Mouse (Mus musculus) spleen, adult 2 months (tissue): ENCODE results near the gene Slc6a14.

Source experiments
- CTCF ChIP-seq: fragments of 200-500 bp; IDR thresholded peaks from 2 replicates; pipeline ENCODE4 v1.5.1; 2011; ENCODE audit warnings: mild to moderate bottlenecking, inconsistent platforms; ENCODE audit not compliant: insufficient read depth, insufficient read length, insufficient replicate concordance; ENCODE audit errors: extremely low read depth
- POLR2A ChIP-seq: fragments of 200-500 bp; IDR thresholded peaks from 2 replicates; pipeline ENCODE4 v1.6.1; 2011; ENCODE audit warnings: low read depth, low read length, inconsistent platforms

DNA sequence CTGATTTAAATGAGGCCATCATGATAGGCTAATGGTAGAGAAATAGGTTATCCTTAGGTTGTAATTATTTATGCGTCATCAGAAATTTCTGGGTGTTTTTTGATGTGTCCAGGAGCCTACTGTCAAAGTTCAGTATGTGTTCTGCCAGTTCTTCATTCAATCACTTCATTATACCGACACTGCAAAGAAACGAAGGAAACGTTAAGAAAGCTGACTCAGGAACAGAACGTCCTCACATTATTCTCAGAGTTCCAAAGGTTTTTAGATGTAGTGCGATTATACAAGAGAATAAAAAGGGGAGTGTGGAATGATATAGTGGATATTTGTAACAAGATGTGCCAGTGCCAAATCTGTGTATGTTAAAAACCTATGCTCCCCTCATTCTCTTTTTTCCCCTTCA lies 19.5 kb upstream of the Slc6a14 start:
- TF ChIP-seq CTCF = no peak
- TF ChIP-seq POLR2A = no peak
